Mouse (Mus musculus) thymus, adult 18-20 months (tissue): ENCODE data around the gene Ppp1r10.

Experiments
- DNase-seq, 2 experiments: peaks; one replicate each; pipeline ENCODE4 v3.0.0; 2022; ENCODE audit warnings: mixed read lengths in 2 of 2

The Ppp1r10 gene

GRCm38 (mm10) chr17:35916297-35917142 lies at the start of gene Ppp1r10, which contains the start of gene Mrps18b:
Gene Ppp1r10 (plus strand): TSS chr17:35916434.
Gene Mrps18b (minus strand): TSS chr17:35916389.
- peak; percentile 99 to 100 for DNase-seq

GRCm38 (mm10) chr17:35866911-35867890 lies 49.0 kb upstream of the Ppp1r10 start:
- peak in 1 of 2 experiments; percentile 58 for DNase-seq

- DNase-seq: peak; percentile 58 to 64
Observed at GRCm38 (mm10) chr17:35868165-35868820, 47.9 kb upstream of the Ppp1r10 start.

- no peak for DNase-seq
Observed at GRCm38 (mm10) chr17:35868961-35869345, 47.3 kb upstream of the Ppp1r10 start.

- peak in 1 of 2 experiments; percentile 52 for DNase-seq
Observed at GRCm38 (mm10) chr17:35869346-35870067, 46.7 kb upstream of the Ppp1r10 start.

- peak; percentile 84 to 91 for DNase-seq
Observed at GRCm38 (mm10) chr17:35870151-35870883, 45.9 kb upstream of the Ppp1r10 start.

- no peak for DNase-seq
Observed at GRCm38 (mm10) chr17:35870884-35871696, 45.1 kb upstream of the Ppp1r10 start.

GRCm38 (mm10) chr17:35873774-35874519 lies 42.3 kb upstream of the Ppp1r10 start:
- peak; percentile 69 to 75 for DNase-seq

GRCm38 (mm10) chr17:35874721-35875120 lies 41.5 kb upstream of the Ppp1r10 start:
- DNase-seq: no peak

GRCm38 (mm10) chr17:35879245-35880057 lies 36.8 kb upstream of the Ppp1r10 start, which contains the start of gene Dhx16:
Gene Dhx16 (plus strand): TSS chr17:35879819.
- peak; percentile 86 to 92 for DNase-seq

GRCm38 (mm10) chr17:35882924-35883323 lies 33.3 kb upstream of the Ppp1r10 start:
- no peak for DNase-seq

- DNase-seq: no peak
Observed at GRCm38 (mm10) chr17:35883777-35884176, 32.5 kb upstream of the Ppp1r10 start.

- no peak for DNase-seq
Observed at GRCm38 (mm10) chr17:35887725-35888124, 28.5 kb upstream of the Ppp1r10 start.

GRCm38 (mm10) chr17:35896781-35897643 lies 19.2 kb upstream of the Ppp1r10 start, which contains the start of gene 2310061I04Rik:
Gene 2310061I04Rik (minus strand): TSS chr17:35897431.
- peak; percentile 84 to 88 for DNase-seq

GRCm38 (mm10) chr17:35897644-35898573 lies 18.3 kb upstream of the Ppp1r10 start:
- DNase-seq: no peak

GRCm38 (mm10) chr17:35900636-35901035 lies 15.6 kb upstream of the Ppp1r10 start:
- no peak for DNase-seq
